Mouse (Mus musculus): ENCODE data around the gene Tysnd1. TPM values are rescaled to one million over a fixed set of nuclear protein-coding genes. Genes with fewer than 3 reads are reported as not detected.

The Tysnd1 gene
- polyA plus RNA-seq, 1 experiment from 2014 or later, result 34.7 TPM

DNA sequence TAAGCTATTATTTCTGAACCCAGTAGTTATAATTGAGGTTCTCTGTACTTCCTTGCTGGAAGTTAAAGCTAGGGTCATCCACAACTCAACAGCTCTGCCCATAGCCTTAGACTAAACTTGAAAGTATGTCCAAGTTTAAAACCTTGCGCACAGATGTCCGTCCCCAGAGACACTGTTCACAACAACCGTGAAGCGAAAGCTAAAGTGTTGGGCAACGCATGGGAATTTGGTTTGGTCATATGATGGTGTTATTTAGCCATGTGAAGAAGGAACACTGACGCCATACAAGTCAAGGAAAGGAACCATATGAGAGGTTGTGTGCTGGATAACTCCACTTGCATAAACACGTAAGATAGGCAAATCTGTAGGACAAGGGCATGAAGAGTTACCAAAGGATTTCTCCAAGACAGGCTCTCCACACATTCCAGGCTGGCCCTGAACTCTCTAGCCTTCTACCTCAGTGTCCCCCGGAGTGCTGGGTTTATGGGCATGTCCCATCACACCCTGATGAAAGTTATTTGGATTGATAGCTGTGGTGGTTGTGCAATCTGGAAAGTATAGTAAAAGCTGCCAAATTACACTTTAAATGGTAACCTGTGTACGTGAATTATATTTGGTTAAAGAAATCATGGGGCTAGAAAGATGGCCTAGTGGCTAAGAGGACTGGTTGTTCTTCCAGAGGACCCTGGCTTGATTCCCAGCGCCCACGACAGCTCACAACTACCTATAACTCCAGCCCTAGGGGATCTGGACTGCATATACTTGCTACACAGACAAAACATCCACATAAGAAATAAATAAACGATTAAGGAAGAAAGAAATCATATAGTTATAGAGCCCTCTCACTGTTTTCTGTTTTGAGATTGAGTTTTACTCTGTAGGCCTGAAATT is 22.3 kb downstream of the Tysnd1 start:
- ATAC-seq (ENCODE audit: borderline replicate concordance, extremely low read depth, low FRiP score, low TSS enrichment), result no peak
- no peak overlapping the region for H3K4me2 ChIP-seq
- no peaks in the 10 kb centered on the region for H3K36me3 ChIP-seq
- whole genome bisulfite sequencing, result 89% methylated on average over 12 of the region's 12 CpGs
- H3K9ac ChIP-seq, result no peak overlapping the region
- H3K27ac ChIP-seq, result no peak overlapping the region
- H3K27me3 ChIP-seq, result no peaks in the 10 kb centered on the region
- H3K4me1 ChIP-seq, result peaks cover 14% of the 10 kb centered on the region
- H3K4me3 ChIP-seq, result no peak overlapping the region
- H3K9me3 ChIP-seq, result no peaks in the 10 kb centered on the region

DNA sequence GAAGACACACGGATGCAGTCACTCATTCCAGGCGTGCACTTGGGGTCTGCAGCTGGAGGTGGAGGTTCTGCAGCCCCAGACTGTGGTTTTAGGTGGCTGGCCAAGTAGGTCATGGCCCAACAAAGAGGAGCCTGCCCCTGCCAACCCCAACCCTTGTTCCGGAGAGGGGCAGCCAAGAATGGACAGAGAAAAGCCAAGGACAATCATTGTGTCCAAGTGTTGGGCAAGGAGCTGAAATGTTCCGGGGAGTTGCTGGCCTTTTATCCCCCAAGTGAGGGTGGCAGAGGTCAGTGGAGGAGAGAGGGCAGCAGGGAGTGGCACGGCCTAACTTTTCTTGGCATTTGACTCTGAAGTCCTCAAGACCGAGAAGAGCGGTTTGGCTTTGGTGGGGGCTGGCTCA is 25.0 kb downstream of the Tysnd1 start:
- H3K4me1 ChIP-seq, result peaks cover 7% of the 10 kb centered on the region; the same call in 1 of the 2 replicates
- H3K27ac ChIP-seq, result no peak overlapping the region
- H3K4me3 ChIP-seq, result no peak overlapping the region
- no peaks in the 10 kb centered on the region for H3K36me3 ChIP-seq
- no peak for ATAC-seq (ENCODE audit: borderline replicate concordance, extremely low read depth, low FRiP score, low TSS enrichment)
- 85% methylated on average over 7 of the region's 7 CpGs for WGBS
- no peak overlapping the region for H3K9ac ChIP-seq
- no peaks in the 10 kb centered on the region for H3K9me3 ChIP-seq
- no peaks in the 10 kb centered on the region for H3K27me3 ChIP-seq
- H3K4me2 ChIP-seq, result no peak overlapping the region

DNA sequence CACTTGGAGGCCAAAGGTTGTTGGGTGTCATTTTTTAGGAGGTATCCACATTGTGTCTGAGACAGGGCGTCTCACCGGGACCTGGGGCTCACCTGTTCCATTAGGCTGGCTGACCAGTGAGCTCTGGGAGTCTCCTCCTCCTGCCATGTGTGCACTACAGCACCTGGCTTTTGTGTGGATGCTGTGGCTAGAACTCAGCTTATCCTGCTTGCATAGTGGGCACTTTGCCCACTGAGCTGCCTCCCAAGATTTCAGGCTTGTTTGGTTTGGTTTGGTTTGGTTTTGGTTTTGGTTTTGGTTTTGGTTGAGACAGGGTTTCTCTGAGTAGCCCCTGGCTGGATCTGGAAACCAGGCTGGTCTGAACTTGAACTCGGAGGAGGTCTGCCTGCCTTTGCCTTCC is 26.9 kb downstream of the Tysnd1 start:
- Histone ChIP-seq H3K36me3 (no peaks in the 10 kb centered on the region), H3K4me1 (no peaks in the 10 kb centered on the region), H3K4me2 (no peak overlapping the region), H3K27me3 (no peaks in the 10 kb centered on the region), H3K27ac (no peak overlapping the region), H3K9ac (no peak overlapping the region), H3K4me3 (no peak overlapping the region), H3K9me3 (no peaks in the 10 kb centered on the region)
- WGBS, result 86% methylated on average over 3 of the region's 3 CpGs
- ATAC-seq (ENCODE audit: borderline replicate concordance, extremely low read depth, low FRiP score, low TSS enrichment), result no peak

DNA sequence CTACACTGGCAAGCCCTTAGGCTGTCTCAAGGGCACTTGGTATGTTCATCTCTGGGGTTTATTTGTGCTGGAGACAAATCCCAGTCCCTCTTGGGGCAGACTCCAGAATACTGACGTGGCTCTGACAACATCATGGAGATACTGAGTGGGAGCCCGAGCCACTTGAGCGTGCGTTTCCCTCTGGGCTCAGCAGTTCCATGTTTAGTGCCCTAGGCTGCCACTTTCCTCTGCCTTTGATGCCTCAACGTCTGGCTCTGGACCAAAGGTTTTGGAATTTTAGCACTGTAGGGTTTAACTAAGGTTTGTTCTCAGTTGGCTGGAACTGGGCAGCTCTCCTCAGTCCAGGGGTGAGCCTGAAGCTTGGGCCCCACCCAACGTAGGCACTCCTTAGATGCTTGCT is 28.0 kb downstream of the Tysnd1 start:
- no peak overlapping the region for H3K4me3 ChIP-seq
- H3K4me1 ChIP-seq, result no peaks in the 10 kb centered on the region
- H3K27ac ChIP-seq, result no peak overlapping the region
- H3K27me3 ChIP-seq, result no peaks in the 10 kb centered on the region
- H3K36me3 ChIP-seq, result no peaks in the 10 kb centered on the region
- no peaks in the 10 kb centered on the region for H3K9me3 ChIP-seq
- no peak for ATAC-seq (ENCODE audit: borderline replicate concordance, extremely low read depth, low FRiP score, low TSS enrichment)
- no peak overlapping the region for H3K9ac ChIP-seq
- no peak overlapping the region for H3K4me2 ChIP-seq
- 54% methylated on average over 6 of the region's 6 CpGs for WGBS

DNA sequence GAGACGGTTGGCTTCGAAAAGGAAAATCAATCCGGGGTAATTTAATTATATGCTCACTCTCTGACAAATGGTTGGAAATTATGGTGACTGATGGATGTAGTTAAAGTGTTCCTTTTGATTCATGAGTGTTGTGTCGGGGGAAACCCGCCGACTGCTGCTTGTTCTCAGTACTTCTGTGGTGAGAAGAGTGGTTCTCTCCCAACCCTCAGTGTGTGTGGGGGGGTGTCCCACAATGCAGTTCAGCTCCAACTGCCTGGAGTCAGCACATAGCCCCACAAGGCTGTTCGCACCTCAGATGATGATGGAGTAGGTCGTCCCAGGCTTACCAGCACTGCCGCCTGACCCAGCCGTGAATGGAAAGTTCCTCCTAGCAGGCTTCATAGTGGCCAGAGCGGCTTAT is 33.9 kb downstream of the Tysnd1 start:
- no peak overlapping the region for H3K9ac ChIP-seq

DNA sequence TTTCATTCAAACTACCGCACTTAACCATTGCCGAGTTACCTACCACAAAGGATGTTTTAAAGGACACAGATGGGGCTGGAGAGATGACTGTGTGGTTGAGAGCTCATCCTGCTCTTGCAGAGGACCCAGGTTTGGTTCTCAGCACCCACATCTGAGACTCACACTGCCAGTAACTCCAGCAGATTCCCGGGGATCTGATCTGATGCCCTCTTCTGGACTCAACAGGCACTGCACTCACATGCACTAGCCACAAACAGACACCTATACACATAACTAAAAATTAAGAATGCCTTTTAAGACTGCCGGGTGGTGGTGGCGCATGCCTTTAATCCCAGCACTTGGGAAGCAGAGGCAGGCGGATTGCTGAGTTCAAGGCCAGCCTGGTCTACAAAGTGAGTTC is 34.9 kb downstream of the Tysnd1 start:
- Histone ChIP-seq H3K36me3 (no peaks in the 10 kb centered on the region), H3K27me3 (no peaks in the 10 kb centered on the region), H3K9me3 (no peaks in the 10 kb centered on the region), H3K4me3 (no peak overlapping the region), H3K9ac (no peak overlapping the region), H3K4me2 (no peak overlapping the region), H3K27ac (no peak overlapping the region), H3K4me1 (no peaks in the 10 kb centered on the region)
- no peak for ATAC-seq (ENCODE audit: borderline replicate concordance, extremely low read depth, low FRiP score, low TSS enrichment)
- WGBS, result 89% methylated on average over 6 of the region's 6 CpGs

More for the DNA sequence above, 33.9 kb downstream of the Tysnd1 start:
- Histone ChIP-seq H3K4me3 (no peak overlapping the region), H3K9me3 (no peaks in the 10 kb centered on the region), H3K27ac (no peak overlapping the region), H3K27me3 (no peaks in the 10 kb centered on the region), H3K36me3 (no peaks in the 10 kb centered on the region), H3K4me1 (no peaks in the 10 kb centered on the region), H3K4me2 (no peak overlapping the region)
- 76% methylated on average over 11 of the region's 11 CpGs for WGBS
- ATAC-seq (ENCODE audit: borderline replicate concordance, extremely low read depth, low FRiP score, low TSS enrichment), result no peak

DNA sequence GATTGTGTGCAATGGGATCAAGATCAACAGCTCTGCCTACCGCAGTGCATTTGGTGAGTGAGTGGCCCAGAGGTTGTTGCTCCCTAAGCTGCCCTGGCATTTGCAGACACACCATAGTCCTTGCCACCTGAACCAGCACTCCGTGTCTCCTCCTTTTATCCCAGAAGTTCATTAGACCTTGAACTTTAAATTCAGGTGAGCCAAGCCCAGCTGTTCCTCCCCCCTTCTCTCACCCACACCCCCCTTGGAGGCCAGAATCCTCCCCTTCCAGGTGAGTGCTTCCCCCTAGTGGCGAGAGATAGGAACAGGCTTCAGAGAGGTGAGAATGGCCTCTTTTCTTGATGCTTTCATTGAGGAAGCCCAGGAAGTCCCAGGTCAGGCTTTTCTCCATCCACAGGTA is 39.1 kb downstream of the Tysnd1 start:
- Histone ChIP-seq H3K4me3 (no peak overlapping the region), H3K9ac (no peak overlapping the region), H3K9me3 (no peaks in the 10 kb centered on the region), H3K27me3 (no peaks in the 10 kb centered on the region), H3K4me1 (no peaks in the 10 kb centered on the region), H3K27ac (no peak overlapping the region), H3K36me3 (peaks cover 16% of the 10 kb centered on the region), H3K4me2 (no peak overlapping the region)
- ATAC-seq (ENCODE audit: borderline replicate concordance, extremely low read depth, low FRiP score, low TSS enrichment), result no peak
- WGBS, result 47% methylated on average over 3 of the region's 3 CpGs

DNA sequence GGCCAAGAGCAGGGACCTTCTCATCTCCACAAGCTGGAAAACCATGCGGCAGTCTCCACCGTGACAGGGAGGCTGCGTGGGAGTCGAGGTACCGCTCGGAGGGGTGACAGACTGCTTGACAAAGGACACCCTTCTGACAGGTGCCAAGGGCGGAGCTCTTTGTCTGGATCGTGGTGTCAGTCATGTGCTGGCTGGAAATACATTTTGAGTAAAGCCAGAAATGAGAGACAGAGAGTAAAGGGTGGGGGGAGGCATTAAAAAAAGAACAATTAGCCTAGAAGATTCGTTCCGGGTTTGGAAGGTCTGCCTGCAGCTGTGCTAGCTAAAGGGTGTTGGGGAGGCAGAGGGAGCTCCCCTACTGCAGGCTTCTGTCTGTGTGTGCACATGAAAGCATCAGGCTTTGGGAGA is 41.4 kb downstream of the Tysnd1 start:
- Histone ChIP-seq H3K4me1 (no peaks in the 10 kb centered on the region), H3K9ac (no peak overlapping the region), H3K4me3 (no peak overlapping the region), H3K9me3 (no peaks in the 10 kb centered on the region), H3K4me2 (no peak overlapping the region), H3K36me3 (peaks cover 37% of the 10 kb centered on the region), H3K27me3 (no peaks in the 10 kb centered on the region), H3K27ac (no peak overlapping the region)
- ATAC-seq (ENCODE audit: borderline replicate concordance, extremely low read depth, low FRiP score, low TSS enrichment), result no peak
- 57% methylated on average over 10 of the region's 10 CpGs for WGBS

DNA sequence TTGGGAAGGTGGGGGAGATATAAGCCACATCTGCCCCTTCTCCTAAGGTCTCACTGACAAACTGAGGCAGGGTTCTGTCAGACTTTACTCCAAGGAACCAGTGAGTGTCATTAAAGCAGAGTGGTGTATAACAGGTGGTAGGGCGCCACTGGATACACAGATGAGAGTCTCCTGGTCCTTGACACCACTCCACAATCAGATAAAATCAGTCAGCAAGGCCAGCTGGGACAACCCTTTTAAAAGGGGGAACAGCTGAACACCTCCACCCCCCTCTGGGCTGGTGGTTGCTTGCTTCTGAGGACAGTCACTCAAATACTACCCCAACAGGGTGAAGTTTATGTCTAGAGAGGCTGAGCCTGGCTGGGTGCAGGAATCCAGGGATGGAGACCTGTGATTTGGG is 42.2 kb downstream of the Tysnd1 start:
- no peak overlapping the region for H3K4me2 ChIP-seq
- H3K27me3 ChIP-seq, result no peaks in the 10 kb centered on the region
- H3K27ac ChIP-seq, result no peak overlapping the region
- ATAC-seq (ENCODE audit: borderline replicate concordance, extremely low read depth, low FRiP score, low TSS enrichment), result no peak
- 58% methylated on average over 1 of the region's 1 CpGs for WGBS
- no peaks in the 10 kb centered on the region for H3K9me3 ChIP-seq
- H3K36me3 ChIP-seq, result peaks cover 45% of the 10 kb centered on the region
- H3K4me3 ChIP-seq, result no peak overlapping the region
- no peak overlapping the region for H3K9ac ChIP-seq
- H3K4me1 ChIP-seq, result no peaks in the 10 kb centered on the region

DNA sequence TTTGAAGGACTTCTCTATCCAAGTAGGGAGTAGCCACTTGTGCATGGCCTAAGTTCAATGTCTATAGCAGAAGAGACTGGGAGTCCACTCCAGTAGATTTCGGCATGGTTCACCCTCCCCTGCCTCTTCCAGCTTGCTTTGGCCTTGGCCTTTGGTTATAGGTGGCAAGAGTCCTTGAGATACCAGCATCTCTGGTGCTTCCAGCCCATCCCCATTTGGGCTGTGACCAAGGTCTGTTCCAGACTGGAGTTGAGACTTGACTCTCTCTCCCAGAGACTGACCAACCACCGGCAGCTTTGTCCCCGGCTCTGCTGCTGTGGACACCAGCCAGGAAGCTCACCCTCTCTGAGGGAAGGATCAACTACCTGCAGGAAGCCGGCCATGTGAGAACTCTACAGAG is 42.8 kb downstream of the Tysnd1 start:
- peaks cover 51% of the 10 kb centered on the region for H3K36me3 ChIP-seq
- H3K4me2 ChIP-seq, result no peak overlapping the region
- H3K27ac ChIP-seq, result no peak overlapping the region
- WGBS, result 85% methylated on average over 4 of the region's 4 CpGs
- no peaks in the 10 kb centered on the region for H3K9me3 ChIP-seq
- no peak overlapping the region for H3K9ac ChIP-seq
- H3K4me3 ChIP-seq, result no peak overlapping the region
- H3K4me1 ChIP-seq, result no peaks in the 10 kb centered on the region
- H3K27me3 ChIP-seq, result no peaks in the 10 kb centered on the region
- no peak for ATAC-seq (ENCODE audit: borderline replicate concordance, extremely low read depth, low FRiP score, low TSS enrichment)

DNA sequence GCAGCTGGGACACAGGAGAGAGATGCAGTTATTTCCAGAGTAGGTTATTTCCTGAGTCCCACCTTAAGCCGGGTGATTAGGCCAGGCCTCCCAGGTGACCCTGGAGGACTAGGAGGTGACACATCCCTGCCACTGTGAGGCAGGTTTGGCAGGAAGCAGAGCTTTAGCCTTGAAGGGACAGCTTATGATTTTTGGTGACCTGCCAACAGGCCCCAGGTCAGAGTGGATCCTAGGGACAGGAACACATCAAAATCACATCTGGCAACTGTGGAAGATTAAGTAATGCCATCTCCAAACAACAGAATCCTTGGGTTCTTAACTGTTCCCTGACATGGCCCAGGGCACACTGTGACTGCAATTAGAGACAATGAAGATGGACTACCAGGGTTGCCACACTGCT is 46.0 kb downstream of the Tysnd1 start:
- Histone ChIP-seq H3K27ac (no peak overlapping the region), H3K4me3 (no peak overlapping the region), H3K4me2 (no peak overlapping the region), H3K9ac (no peak overlapping the region), H3K36me3 (peaks cover 83% of the 10 kb centered on the region), H3K4me1 (no peaks in the 10 kb centered on the region), H3K9me3 (no peaks in the 10 kb centered on the region), H3K27me3 (no peaks in the 10 kb centered on the region)
- 77% methylated on average over 1 of the region's 1 CpGs for WGBS
- no peak for ATAC-seq (ENCODE audit: borderline replicate concordance, extremely low read depth, low FRiP score, low TSS enrichment)

DNA sequence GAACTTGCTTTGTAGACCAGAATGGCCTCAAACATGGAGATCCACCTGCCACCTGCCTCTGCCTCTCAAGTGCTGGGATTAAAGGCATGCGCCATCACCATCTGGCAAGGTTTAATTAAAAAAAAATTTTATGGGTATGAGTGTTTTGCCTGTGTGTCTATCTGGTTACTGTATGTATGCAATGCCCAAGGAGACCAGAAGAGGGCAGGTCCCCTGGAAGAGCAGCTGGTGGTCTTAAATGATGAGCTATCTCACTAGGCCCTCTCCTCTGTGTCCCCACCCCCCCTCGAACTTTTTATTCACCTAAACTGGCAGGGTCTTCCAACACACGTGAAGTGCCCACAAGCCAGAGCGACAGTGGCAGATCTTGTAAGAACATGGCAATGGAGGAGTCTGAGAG is 46.6 kb downstream of the Tysnd1 start:
- Histone ChIP-seq H3K27me3 (no peaks in the 10 kb centered on the region), H3K4me3 (no peak overlapping the region), H3K4me2 (no peak overlapping the region), H3K9ac (no peak overlapping the region), H3K4me1 (no peaks in the 10 kb centered on the region), H3K27ac (no peak overlapping the region), H3K9me3 (no peaks in the 10 kb centered on the region), H3K36me3 (peaks cover 88% of the 10 kb centered on the region)
- ATAC-seq (ENCODE audit: borderline replicate concordance, extremely low read depth, low FRiP score, low TSS enrichment), result no peak
- WGBS, result 79% methylated on average over 4 of the region's 4 CpGs

All from lung, embryonic 15.5 days (tissue).